Mouse (Mus musculus) limb, embryonic 14.5 days (tissue): Measurements from ENCODE around the gene Boc. TPM values are rescaled to one million over a fixed set of nuclear protein-coding genes. Genes with fewer than 3 reads are reported as not detected.

Experiments used
- ATAC-seq: fragments of 200-750 bp; cut with Nextera tagmentation; 2 replicates; pipeline ENCODE4 v1.8.0; 2017; ENCODE audit warnings: low read depth, moderate number of reproducible peaks, moderate TSS enrichment; ENCODE audit not compliant: low FRiP score
- DNase-seq: peaks from one replicate; pipeline ENCODE4 v3.0.0-alpha.2; 2015; ENCODE audit warnings: low spot score
- H3K27ac ChIP-seq: fragments of 300-500 bp; sonication (generic); replicated peaks from 2 replicates; pipeline ENCODE4 v1.5.1; 2014; ENCODE audit warnings: low read depth, mild to moderate bottlenecking, low read length, moderate library complexity, mixed read lengths
- H3K27me3 ChIP-seq: fragments of 300-500 bp; sonication (generic); 2 replicates; pipeline ENCODE4 v1.6.1; 2014; ENCODE audit warnings: low read length, mixed read lengths; ENCODE audit not compliant: control insufficient read depth, insufficient read depth
- H3K36me3 ChIP-seq: fragments of 300-500 bp; sonication (generic); 2 replicates; pipeline ENCODE4 v1.6.1; 2014; ENCODE audit warnings: mild to moderate bottlenecking, low read length, moderate library complexity, mixed read lengths; ENCODE audit not compliant: control insufficient read depth, insufficient read depth
- H3K4me1 ChIP-seq: fragments of 300-500 bp; sonication (generic); 2 replicates; pipeline ENCODE4 v1.6.1; 2014; ENCODE audit warnings: antibody characterized with exemption, low read length, mixed read lengths; ENCODE audit not compliant: control insufficient read depth, insufficient read depth
- H3K4me2 ChIP-seq: fragments of 300-500 bp; sonication (generic); replicated peaks from 2 replicates; pipeline ENCODE4 v1.6.1; 2014; ENCODE audit warnings: low read depth, mild to moderate bottlenecking, low read length, moderate library complexity; ENCODE audit not compliant: severe bottlenecking
- H3K4me3 ChIP-seq: fragments of 300-500 bp; sonication (generic); replicated peaks from 2 replicates; pipeline ENCODE4 v1.5.1; 2014; ENCODE audit warnings: low read length
- H3K9ac ChIP-seq: fragments of 300-500 bp; sonication (generic); 2 replicates; pipeline ENCODE4 v1.6.1; 2014; ENCODE audit warnings: mild to moderate bottlenecking, low read depth, low read length, moderate library complexity; ENCODE audit not compliant: severe bottlenecking
- H3K9me3 ChIP-seq: fragments of 300-500 bp; sonication (generic); 2 replicates; pipeline ENCODE4 v1.6.1; 2016; ENCODE audit warnings: low read length; ENCODE audit not compliant: control insufficient read depth
- POLR2A ChIP-seq: fragments of 200-500 bp; IDR thresholded peaks from 2 replicates; pipeline ENCODE4 v1.8.0; 2012; ENCODE audit warnings: inconsistent platforms, mild to moderate bottlenecking, moderate library complexity, borderline replicate concordance; ENCODE audit not compliant: insufficient read depth, insufficient read length; ENCODE audit errors: extremely low read depth
- WGBS: fragments of 180-500 bp; shearing (Covaris S2); extraction: QIAGEN DNeasy Blood & Tissue Kit; methylation state at CpG from one replicate; pipeline ENCODE4 v1.1.7; 2014; 5-methylcytosine and 5-hydroxymethylcytosine counted together
- polyA plus RNA-seq, 2 experiments: library from polyadenylated mRNA; depleted of rRNA in 1 of 2; stranded (reverse) in 1 of 2; unstranded in 1 of 2; fragments of >200 nt; fragmentation: Nextera tagmentation in 1 of 2; extraction: Ambion mirVana in 1 of 2; gene quantifications; 2 replicates each; pipeline versions ENCODE4 v1.2.1 to v1.2.3; 2012 to 2014

Boc gene
- polyA plus RNA-seq, 2 experiments = 59.8 to 91.4 TPM

DNA sequence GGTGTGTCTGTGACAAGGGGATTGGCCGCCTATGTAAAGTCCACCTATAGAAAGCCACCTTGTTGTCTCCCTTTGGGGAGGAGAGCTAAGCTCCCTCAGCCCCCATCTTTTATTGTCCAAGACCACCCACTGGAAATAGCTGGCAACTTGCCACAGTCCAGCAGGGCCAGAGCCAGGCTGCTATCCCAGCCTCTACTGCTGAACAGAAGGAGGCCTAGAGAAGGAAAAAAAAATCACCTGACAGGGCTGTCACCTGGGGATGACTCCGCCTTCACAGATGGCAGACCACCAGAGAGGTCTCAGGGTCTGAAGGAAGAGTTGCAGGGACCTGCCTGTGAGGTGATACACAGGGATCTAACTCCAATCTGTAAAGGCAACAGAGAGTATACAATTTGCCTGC lies 6.7 kb downstream of the Boc start:
- Histone ChIP-seq H3K4me2 (peak overlapping the region; percentile 44), H3K9ac (peak overlapping the region; percentile 29; the same call in 1 of the 2 replicates)
- WGBS = 62% methylated on average over 2 of the region's 2 CpGs

DNA sequence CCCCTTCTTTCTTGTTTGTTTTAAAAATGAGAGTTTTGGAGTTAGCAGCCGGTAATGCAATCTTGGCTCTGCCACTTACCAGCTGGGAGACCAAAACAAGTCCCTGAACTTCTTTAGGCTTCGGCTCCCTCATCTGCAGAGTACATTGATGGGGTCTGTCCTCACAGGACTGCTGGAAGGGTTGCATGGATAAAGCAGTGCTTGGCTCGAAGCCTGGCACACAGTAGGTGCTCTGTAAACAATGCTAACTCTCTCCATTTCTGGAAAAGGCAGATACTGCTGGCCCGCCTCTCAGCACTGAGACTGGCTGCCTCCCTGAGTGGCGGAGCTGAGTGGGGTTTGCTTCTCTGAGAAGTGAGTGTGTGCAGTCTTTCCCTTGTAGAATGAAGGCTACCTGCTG lies 7.2 kb downstream of the Boc start:
- Histone ChIP-seq H3K9me3 (no peaks in the 10 kb centered on the region), H3K27me3 (no peaks in the 10 kb centered on the region), H3K4me1 (peaks cover 79% of the 10 kb centered on the region), H3K36me3 (peaks cover 53% of the 10 kb centered on the region), H3K4me3 (no peak overlapping the region), H3K4me2 (peak overlapping the region; percentile 44), H3K9ac (peak overlapping the region; percentile 29; the same call in 1 of the 2 replicates), H3K27ac (peak overlapping the region; percentile 38; the same call in 1 of the 2 replicates)
- no peak for ATAC-seq
- no peak for DNase-seq
- 43% methylated on average over 5 of the region's 5 CpGs for WGBS
- no peak for TF ChIP-seq POLR2A

More for the DNA sequence above, 6.7 kb downstream of the Boc start:
- TF ChIP-seq POLR2A = no peak
- Histone ChIP-seq H3K36me3 (peaks cover 50% of the 10 kb centered on the region), H3K4me3 (0 out of 2 replicates have a peak overlapping the region, but pooled peaks have one; percentile 4), H3K9me3 (no peaks in the 10 kb centered on the region), H3K4me1 (peaks cover 73% of the 10 kb centered on the region), H3K27ac (0 out of 2 replicates have a peak overlapping the region, but pooled peaks have one; percentile 38), H3K27me3 (no peaks in the 10 kb centered on the region)
- DNase-seq (no peak), ATAC-seq (no peak)

DNA sequence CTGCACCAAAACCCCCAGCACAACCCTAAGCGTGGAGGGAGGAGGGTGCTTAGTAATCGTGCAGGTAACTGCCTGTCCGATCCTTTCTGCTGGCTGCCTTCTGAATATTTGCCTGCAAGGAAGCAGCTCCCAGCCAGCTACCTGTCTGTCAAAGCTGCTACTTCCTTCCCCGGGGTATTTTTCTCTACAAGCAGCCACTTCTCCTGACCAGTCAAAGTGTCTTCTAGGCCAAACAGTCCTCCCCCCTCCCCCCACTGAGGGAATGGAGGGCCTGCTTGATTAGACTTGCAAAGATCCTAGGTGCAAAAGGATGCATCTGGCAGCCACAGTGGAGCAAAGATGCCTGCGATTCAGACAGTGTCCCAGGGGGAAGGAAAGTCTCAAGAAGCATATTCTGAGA lies 7.9 kb downstream of the Boc start:
- WGBS = 26% methylated on average over 5 of the region's 5 CpGs
- H3K4me3 ChIP-seq = no peak overlapping the region
- peak overlapping the region; percentile 44 for H3K4me2 ChIP-seq
- peaks cover 56% of the 10 kb centered on the region for H3K36me3 ChIP-seq
- H3K4me1 ChIP-seq = peaks cover 81% of the 10 kb centered on the region
- H3K9ac ChIP-seq = 0 out of 2 replicates have a peak overlapping the region, but pooled peaks have one; percentile 14
- ATAC-seq = no peak
- DNase-seq = no peak
- H3K27ac ChIP-seq = no peak overlapping the region
- no peaks in the 10 kb centered on the region for H3K9me3 ChIP-seq
- TF ChIP-seq POLR2A = no peak
- no peaks in the 10 kb centered on the region for H3K27me3 ChIP-seq

DNA sequence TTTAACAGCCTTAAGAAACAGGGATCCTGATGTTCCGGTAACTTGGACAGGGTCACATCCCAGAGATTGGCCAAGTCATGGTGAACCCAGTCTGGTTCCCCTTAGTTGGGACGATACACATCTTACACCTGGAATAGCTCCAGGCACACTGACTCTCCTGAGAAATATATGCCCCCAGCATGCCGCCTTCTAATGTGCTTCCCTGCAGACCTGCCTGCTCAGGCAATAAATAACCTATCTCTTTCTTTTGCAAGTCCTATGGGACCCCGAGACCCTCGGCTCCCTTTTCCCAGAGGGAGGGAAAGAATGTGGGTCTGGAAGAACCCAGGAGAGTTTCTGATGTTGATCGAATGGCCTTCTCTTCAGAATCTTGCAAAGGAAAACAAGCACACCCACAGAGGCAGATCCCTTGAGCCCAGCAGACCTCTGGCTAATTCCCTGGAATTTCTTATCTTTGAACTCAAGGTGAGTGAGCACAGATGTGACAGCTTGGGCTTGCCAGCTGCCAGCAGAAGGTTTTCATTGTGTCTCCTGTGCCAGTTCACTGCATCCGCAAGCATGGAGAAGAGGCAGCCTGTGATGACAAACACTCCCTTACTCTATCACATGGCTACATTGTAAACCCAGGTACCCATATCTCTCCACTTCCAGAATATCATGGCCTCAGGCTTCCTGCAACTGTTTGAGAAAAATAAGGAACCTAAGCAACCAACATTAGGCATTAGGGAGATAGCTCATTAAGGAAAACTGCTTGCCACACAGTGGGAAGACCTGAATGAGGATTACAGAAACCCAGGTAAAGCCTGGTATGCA lies 8.6 kb downstream of the Boc start:
- DNase-seq = no peak
- 15% methylated on average over 7 of the region's 7 CpGs for WGBS
- Histone ChIP-seq H3K9me3 (no peaks in the 10 kb centered on the region), H3K4me2 (peak overlapping the region; percentile 44), H3K27ac (no peak overlapping the region), H3K4me3 (no peak overlapping the region), H3K4me1 (peaks cover 84% of the 10 kb centered on the region), H3K27me3 (no peaks in the 10 kb centered on the region), H3K9ac (peak overlapping the region; percentile 14; the same call in 1 of the 2 replicates), H3K36me3 (peaks cover 56% of the 10 kb centered on the region)
- TF ChIP-seq POLR2A = no peak
- no peak for ATAC-seq

DNA sequence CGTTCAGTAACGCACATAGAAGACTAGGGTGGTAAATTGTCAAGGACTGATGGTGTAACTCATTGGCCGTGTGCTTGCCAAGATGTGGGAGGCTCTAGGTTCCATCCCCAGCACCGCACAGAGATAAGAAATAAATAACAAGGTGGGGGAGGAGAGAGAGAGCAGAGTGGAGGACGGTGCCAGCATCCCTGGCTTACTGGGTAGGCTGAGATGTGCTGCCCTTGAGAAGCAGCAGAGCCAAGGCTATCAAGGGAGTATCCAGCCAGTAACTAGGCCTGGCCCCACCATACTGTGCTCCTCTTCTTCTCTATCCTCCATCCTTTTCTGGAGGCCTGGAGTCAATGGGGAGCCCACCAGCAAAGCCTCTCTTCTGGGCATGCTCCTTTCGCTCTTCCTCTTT lies 9.3 kb downstream of the Boc start:
- Histone ChIP-seq H3K9me3 (no peaks in the 10 kb centered on the region), H3K27ac (no peak overlapping the region), H3K36me3 (peaks cover 52% of the 10 kb centered on the region), H3K4me3 (no peak overlapping the region), H3K4me2 (no peak overlapping the region), H3K4me1 (peaks cover 85% of the 10 kb centered on the region), H3K9ac (no peak overlapping the region), H3K27me3 (no peaks in the 10 kb centered on the region)
- 81% methylated on average over 6 of the region's 6 CpGs for WGBS
- no peak for TF ChIP-seq POLR2A
- DNase-seq = no peak
- ATAC-seq = no peak
